Mouse (Mus musculus) A20 (cell line): ENCODE measurements around the gene Scgb1b30.
"Not testable (repeated sequence)": the region's sequence is repeated elsewhere in the genome, so short reads cannot be mapped to it uniquely, and the experiment has no call there.

Experiments
- DNase-seq: peaks from one replicate; pipeline ENCODE4 v3.0.0-alpha.2; 2011; ENCODE audit warnings: low read depth, low spot score

Scgb1b30 gene

GRCm38 (mm10) chr7:34094911-34095481 lies at the start of gene Scgb1b30:
TSS of gene Scgb1b30 (plus strand) at chr7:34095431.
- no peak for DNase-seq

GRCm38 (mm10) chr7:34068132-34068531 lies 27.1 kb upstream of the Scgb1b30 start:
- not testable (repeated sequence) for DNase-seq

GRCm38 (mm10) chr7:34100002-34100401 lies 4.8 kb downstream of the Scgb1b30 start:
- no peak for DNase-seq

- no peak for DNase-seq
These were observed 6.0 kb downstream of the Scgb1b30 start for GRCm38 (mm10) chr7:34101276-34101675.

- DNase-seq = no peak
These were observed 14.0 kb downstream of the Scgb1b30 start for GRCm38 (mm10) chr7:34109190-34109589.

GRCm38 (mm10) chr7:34116601-34117000 lies 21.4 kb downstream of the Scgb1b30 start:
- no peak for DNase-seq

GRCm38 (mm10) chr7:34120636-34121035 lies 25.4 kb downstream of the Scgb1b30 start:
- DNase-seq = not testable (repeated sequence)

GRCm38 (mm10) chr7:34122987-34123720 lies 27.9 kb downstream of the Scgb1b30 start:
- DNase-seq = no peak

- DNase-seq = no peak
These were observed 30.1 kb downstream of the Scgb1b30 start for GRCm38 (mm10) chr7:34125346-34125745.

GRCm38 (mm10) chr7:34126291-34126690 lies 31.1 kb downstream of the Scgb1b30 start:
- DNase-seq = no peak

- no peak for DNase-seq
These were observed 35.9 kb downstream of the Scgb1b30 start for GRCm38 (mm10) chr7:34131118-34131517.

GRCm38 (mm10) chr7:34131959-34132354 lies 36.7 kb downstream of the Scgb1b30 start:
- DNase-seq = no peak

- DNase-seq = no peak
These were observed 37.3 kb downstream of the Scgb1b30 start for GRCm38 (mm10) chr7:34132355-34133079.

- DNase-seq = no peak
These were observed 38.0 kb downstream of the Scgb1b30 start, which contains the start of gene Wtip for GRCm38 (mm10) chr7:34133117-34133762. TSS of gene Wtip (minus strand) at chr7:34133268.

GRCm38 (mm10) chr7:34134336-34134735 lies 39.1 kb downstream of the Scgb1b30 start:
- DNase-seq = no peak

GRCm38 (mm10) chr7:34139493-34139892 lies 44.3 kb downstream of the Scgb1b30 start:
- no peak for DNase-seq

GRCm38 (mm10) chr7:34141123-34141522 lies 45.9 kb downstream of the Scgb1b30 start:
- DNase-seq = no peak

- no peak for DNase-seq
These were observed 52.0 kb downstream of the Scgb1b30 start for GRCm38 (mm10) chr7:34147193-34147592.
